ENCODE assay signal across 8 mouse cellular contexts in the genomic region with DNA sequence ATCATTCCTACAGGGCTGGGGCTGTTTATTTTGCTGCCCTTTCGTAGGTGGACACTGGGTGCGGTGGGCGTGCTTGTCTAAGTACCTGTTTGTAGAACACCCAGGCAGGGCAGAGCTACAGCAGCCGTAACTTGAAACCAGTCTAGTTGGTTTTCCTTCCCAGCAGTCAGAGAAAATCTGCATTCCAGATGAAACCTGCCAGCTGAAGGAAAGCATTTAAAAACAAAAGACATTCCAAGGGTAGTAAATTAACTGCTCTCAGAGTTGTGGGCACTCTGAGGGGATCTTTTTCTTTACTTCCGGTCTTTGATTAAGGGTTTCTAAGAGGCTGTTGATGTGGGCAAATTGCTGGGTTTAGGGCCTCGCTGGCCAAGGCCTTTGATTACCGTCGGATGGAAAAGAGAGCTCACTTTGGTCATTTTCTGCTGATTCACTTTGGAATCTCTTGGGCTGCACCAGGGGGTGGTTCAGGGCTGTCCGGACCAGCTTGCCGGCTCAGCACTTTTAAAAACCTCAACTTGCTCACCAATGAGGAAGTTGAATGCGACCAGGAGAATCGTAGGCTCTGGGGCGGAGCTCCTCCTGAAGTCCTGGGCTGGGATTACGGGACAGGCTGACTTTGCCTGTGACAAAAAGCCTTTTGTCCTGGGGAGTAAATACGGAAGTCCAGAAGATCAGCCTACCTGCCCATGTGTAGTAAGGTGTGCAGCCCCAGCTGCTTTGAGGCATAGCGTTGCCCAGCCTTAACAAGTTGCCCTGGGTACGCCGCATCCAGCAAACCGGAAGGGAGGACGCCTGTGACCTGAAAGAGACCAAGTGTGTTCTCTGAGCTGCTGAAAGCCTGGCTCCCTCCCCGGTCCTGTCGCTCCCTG.
DNase-seq lines count a peak whose midpoint lies in the region; ATAC-seq lines count a peak whose summit lies in the region.

No protein-coding gene starts in this region.

- peak; percentile 81 for ATAC-seq in embryonic facial prominence, embryonic 14.5 days (ENCODE audit: low read depth)
- ATAC-seq in heart, embryonic 16.5 days (replicated peaks; ENCODE audit: extremely low read depth, insufficient read depth, low FRiP score): peak; percentile 45; the same call in 1 of the 2 replicates

- no peaks in the 10 kb centered on the region for H3K27me3 ChIP-seq in embryonic facial prominence, embryonic 14.5 days (replicated peaks; ENCODE audit: control insufficient read depth, insufficient read depth, low read length)
- H3K27me3 ChIP-seq in heart, embryonic 16.5 days (ENCODE audit: control insufficient read depth, insufficient read depth, low read length): no peaks in the 10 kb centered on the region

- peak overlapping the region; percentile 37 for H3K4me3 ChIP-seq in embryonic facial prominence, embryonic 14.5 days (ENCODE audit: low read depth, low read length)
- H3K4me3 ChIP-seq in heart, embryonic 16.5 days (ENCODE audit: low read length): peak overlapping the region; percentile 49
- H3K4me3 ChIP-seq in macrophage (ENCODE audit: inconsistent target): peak overlapping the region; percentile 75

- H3K9ac ChIP-seq in embryonic facial prominence, embryonic 14.5 days (ENCODE audit: low read depth, low read length): peak overlapping the region; percentile 41
- peak overlapping the region; percentile 52 for H3K9ac ChIP-seq in heart, embryonic 16.5 days (ENCODE audit: low read length)

- peaks cover 48% of the 10 kb centered on the region for H3K79me2 ChIP-seq in macrophage (ENCODE audit: inconsistent target)

- 3% methylated on average over 22 of the region's 22 CpGs for WGBS in embryonic facial prominence, embryonic 14.5 days
- WGBS in heart, embryonic 16.5 days: 11% methylated on average over 22 of the region's 22 CpGs
- 17% methylated on average over 17 of the region's 22 CpGs for WGBS in macrophage (ENCODE audit: missing documents)

- H3K4me1 ChIP-seq in embryonic facial prominence, embryonic 14.5 days (ENCODE audit: control insufficient read depth, insufficient read depth, low read length): peaks cover 11% of the 10 kb centered on the region
- no peaks in the 10 kb centered on the region for H3K4me1 ChIP-seq in heart, embryonic 16.5 days (ENCODE audit: control insufficient read depth, insufficient read depth, low read length)

- peak overlapping the region; percentile 70 for H3K27ac ChIP-seq in embryonic facial prominence, embryonic 14.5 days (replicated peaks; ENCODE audit: low read depth, low read length)
- H3K27ac ChIP-seq in heart, embryonic 16.5 days (ENCODE audit: low read length): no peak overlapping the region
- H3K27ac ChIP-seq in macrophage: peak overlapping the region; percentile 92

- no peaks in the 10 kb centered on the region for H3K9me3 ChIP-seq in embryonic facial prominence, embryonic 14.5 days (ENCODE audit: control insufficient read depth, low read length)
- H3K9me3 ChIP-seq in heart, embryonic 16.5 days (replicated peaks; ENCODE audit: control insufficient read depth, low read length): no peaks in the 10 kb centered on the region

- no peaks in the 10 kb centered on the region for H3K36me3 ChIP-seq in embryonic facial prominence, embryonic 14.5 days (ENCODE audit: control insufficient read depth, insufficient read depth, low read length)
- no peaks in the 10 kb centered on the region for H3K36me3 ChIP-seq in heart, embryonic 16.5 days (ENCODE audit: control insufficient read depth, insufficient read depth)
- H3K36me3 ChIP-seq in macrophage (ENCODE audit: inconsistent target): no peaks in the 10 kb centered on the region

- peak; percentile 30 for DNase-seq in gastrocnemius, adult 18-20 months (ENCODE audit: low spot score)
- no peak for DNase-seq in gastrocnemius, adult 8-10 months (ENCODE audit: low spot score in 2 of 2)
- DNase-seq in embryonic facial prominence, embryonic 14.5 days (ENCODE audit: low spot score): peak; percentile 81
- peak; percentile 73 for DNase-seq in kidney, postnatal 10 days
- DNase-seq in spleen, postnatal 10 days (ENCODE audit: low spot score in 2 of 2): peak; percentile 14 to 32
- no peak for DNase-seq in adipocyte (ENCODE audit: low spot score)

- H3K4me2 ChIP-seq in embryonic facial prominence, embryonic 14.5 days (ENCODE audit: low read depth, low read length): peak overlapping the region; percentile 57
- H3K4me2 ChIP-seq in heart, embryonic 16.5 days (ENCODE audit: low read depth, low read length): peak overlapping the region; percentile 72

Comparison
In these comparisons a context has a peak if more than half of its experiments do, and no peak if none do; other contexts are left out.
1. DNase-seq: peak in gastrocnemius, adult 18-20 months (single experiment), embryonic facial prominence, embryonic 14.5 days (single experiment), kidney, postnatal 10 days (single experiment) and spleen, postnatal 10 days (2 of 2); none in gastrocnemius, adult 8-10 months (0 of 2) and adipocyte (single experiment).
2. Peak in every context shown above with its lines, with median percentiles within 50 percentile points of each other: H3K4me3 ChIP-seq.